Mouse (Mus musculus): Measurements from ENCODE around the gene Fmo1.

DNA sequence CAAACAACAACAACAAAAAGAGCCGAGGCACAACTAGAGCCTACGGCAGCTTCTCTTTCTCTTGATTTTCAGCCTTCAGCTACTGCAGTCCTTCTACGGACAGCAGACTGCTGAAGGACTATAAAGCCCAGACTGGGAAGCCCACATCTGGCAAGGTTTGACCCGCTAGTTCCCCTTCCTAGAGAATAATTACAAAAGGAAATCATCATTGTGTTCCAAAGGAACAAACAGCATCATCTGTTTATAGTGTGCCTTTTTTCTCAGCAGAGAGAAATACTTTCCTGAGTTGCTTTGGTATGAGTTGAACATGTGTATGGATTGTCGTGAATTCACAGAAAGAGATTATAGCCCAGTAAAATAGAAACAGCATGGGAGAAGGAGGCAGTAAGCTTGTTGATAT is 32.1 kb downstream of the Fmo1 start:
- TF ChIP-seq CTCF (IDR thresholded peaks at IDR 0.05; ENCODE audit: low read depth, low read length) (no peak), POLR2A (IDR thresholded peaks at IDR 0.05; ENCODE audit: extremely low read depth, insufficient read depth, low read length) (no peak)

Data from liver, adult 2 months (tissue).